Mouse (Mus musculus) MEL (cell line): ENCODE measurements around the gene Odf3.

Experiments used
- CTCF ChIP-seq, 3 experiments: IDR thresholded peaks in 2 of 3; conservative IDR thresholded peaks in 1 of 3; 2 replicates each; pipeline ENCODE4 v1.5.1; 2011 to 2012; ENCODE audit warnings: low read length in 3 of 3, low read depth in 2 of 3, mild to moderate bottlenecking in 2 of 3, improper control_type of control experiment in 1 of 3, inconsistent platforms in 1 of 3, mixed read lengths in 1 of 3, moderate library complexity in 1 of 3; ENCODE audit not compliant: control insufficient read depth in 1 of 3, insufficient read depth in 1 of 3, poor library complexity in 1 of 3, severe bottlenecking in 1 of 3
- GABPA ChIP-seq: IDR thresholded peaks from 2 replicates; pipeline ENCODE4 v1.6.1; 2012; ENCODE audit warnings: low read depth, mild to moderate bottlenecking, inconsistent platforms, low read length, improper control_type of control experiment, moderate library complexity
- HCFC1 ChIP-seq: IDR thresholded peaks from 2 replicates; pipeline ENCODE4 v1.6.1; 2012; ENCODE audit warnings: low read depth, mild to moderate bottlenecking, inconsistent platforms, low read length, improper control_type of control experiment, moderate library complexity
- MAX ChIP-seq: IDR thresholded peaks from 2 replicates; pipeline ENCODE4 v1.6.1; 2011; ENCODE audit warnings: low read length, improper control_type of control experiment
- POLR2A ChIP-seq, 2 experiments: IDR thresholded peaks; 2 replicates each; pipeline ENCODE4 v1.6.1; 2011 to 2012; ENCODE audit warnings: low read length in 2 of 2, mild to moderate bottlenecking in 2 of 2, control low read depth in 1 of 2, improper control_type of control experiment in 1 of 2, low read depth in 1 of 2, moderate library complexity in 1 of 2; ENCODE audit not compliant: control insufficient read depth in 1 of 2, insufficient read depth in 1 of 2, poor library complexity in 1 of 2
- RCOR1 ChIP-seq: IDR thresholded peaks from 2 replicates; pipeline ENCODE4 v1.6.1; 2012; ENCODE audit warnings: low read depth, mild to moderate bottlenecking, inconsistent platforms, low read length, improper control_type of control experiment

GRCm38 (mm10) chr7:140835758-140836087, 11.9 kb upstream of the Odf3 start:
- TF ChIP-seq POLR2A (IDR thresholded peaks at IDR 0.05; ENCODE audit: control insufficient read depth in 1 of 2, insufficient read depth in 1 of 2, low read depth in 1 of 2, low read length in 2 of 2, poor library complexity in 1 of 2): no peak
- TF ChIP-seq MAX: no peak
- no peak for TF ChIP-seq HCFC1
- TF ChIP-seq CTCF (IDR thresholded peaks at IDR 0.05 in 2 of 3, conservative IDR thresholded peaks at IDR 0.05 in 1 of 3; ENCODE audit: control insufficient read depth in 1 of 3, insufficient read depth in 1 of 3, low read depth in 2 of 3, low read length in 3 of 3, poor library complexity in 1 of 3, severe bottlenecking in 1 of 3): no peak
- TF ChIP-seq GABPA: no peak
- TF ChIP-seq RCOR1: no peak
